Mouse (Mus musculus) limb, embryonic 14.5 days (tissue): ENCODE results near the gene Aloxe3. TPM values are rescaled to one million over a fixed set of nuclear protein-coding genes. Genes with fewer than 3 reads are reported as not detected.

Experiments
- ATAC-seq: fragments of 200-750 bp; cut with Nextera tagmentation; 2 replicates; pipeline ENCODE4 v1.8.0; 2017; ENCODE audit warnings: low read depth, moderate number of reproducible peaks, moderate TSS enrichment; ENCODE audit not compliant: low FRiP score
- DNase-seq: peaks from one replicate; pipeline ENCODE4 v3.0.0-alpha.2; 2015; ENCODE audit warnings: low spot score
- H3K27ac ChIP-seq: fragments of 300-500 bp; sonication (generic); replicated peaks from 2 replicates; pipeline ENCODE4 v1.5.1; 2014; ENCODE audit warnings: low read depth, mild to moderate bottlenecking, low read length, moderate library complexity, mixed read lengths
- H3K27me3 ChIP-seq: fragments of 300-500 bp; sonication (generic); 2 replicates; pipeline ENCODE4 v1.6.1; 2014; ENCODE audit warnings: low read length, mixed read lengths; ENCODE audit not compliant: control insufficient read depth, insufficient read depth
- H3K36me3 ChIP-seq: fragments of 300-500 bp; sonication (generic); 2 replicates; pipeline ENCODE4 v1.6.1; 2014; ENCODE audit warnings: mild to moderate bottlenecking, low read length, moderate library complexity, mixed read lengths; ENCODE audit not compliant: control insufficient read depth, insufficient read depth
- H3K4me1 ChIP-seq: fragments of 300-500 bp; sonication (generic); 2 replicates; pipeline ENCODE4 v1.6.1; 2014; ENCODE audit warnings: antibody characterized with exemption, low read length, mixed read lengths; ENCODE audit not compliant: control insufficient read depth, insufficient read depth
- H3K4me2 ChIP-seq: fragments of 300-500 bp; sonication (generic); replicated peaks from 2 replicates; pipeline ENCODE4 v1.6.1; 2014; ENCODE audit warnings: low read depth, mild to moderate bottlenecking, low read length, moderate library complexity; ENCODE audit not compliant: severe bottlenecking
- H3K4me3 ChIP-seq: fragments of 300-500 bp; sonication (generic); replicated peaks from 2 replicates; pipeline ENCODE4 v1.5.1; 2014; ENCODE audit warnings: low read length
- H3K9ac ChIP-seq: fragments of 300-500 bp; sonication (generic); 2 replicates; pipeline ENCODE4 v1.6.1; 2014; ENCODE audit warnings: mild to moderate bottlenecking, low read depth, low read length, moderate library complexity; ENCODE audit not compliant: severe bottlenecking
- H3K9me3 ChIP-seq: fragments of 300-500 bp; sonication (generic); 2 replicates; pipeline ENCODE4 v1.6.1; 2016; ENCODE audit warnings: low read length; ENCODE audit not compliant: control insufficient read depth
- POLR2A ChIP-seq: fragments of 200-500 bp; IDR thresholded peaks from 2 replicates; pipeline ENCODE4 v1.8.0; 2012; ENCODE audit warnings: inconsistent platforms, mild to moderate bottlenecking, moderate library complexity, borderline replicate concordance; ENCODE audit not compliant: insufficient read depth, insufficient read length; ENCODE audit errors: extremely low read depth
- WGBS: fragments of 180-500 bp; shearing (Covaris S2); extraction: QIAGEN DNeasy Blood & Tissue Kit; methylation state at CpG from one replicate; pipeline ENCODE4 v1.1.7; 2014; 5-methylcytosine and 5-hydroxymethylcytosine counted together
- polyA plus RNA-seq, 2 experiments: library from polyadenylated mRNA; depleted of rRNA in 1 of 2; stranded (reverse) in 1 of 2; unstranded in 1 of 2; fragments of >200 nt; fragmentation: Nextera tagmentation in 1 of 2; extraction: Ambion mirVana in 1 of 2; gene quantifications; 2 replicates each; pipeline versions ENCODE4 v1.2.1 to v1.2.3; 2012 to 2014

Aloxe3 gene
- polyA plus RNA-seq, 2 experiments = 1.6 TPM

GRCm38 (mm10) chr11:69105227-69105626, 20.5 kb upstream of the Aloxe3 start:
- H3K36me3 ChIP-seq = peaks cover 93% of the 10 kb centered on the region
- H3K4me3 ChIP-seq = no peak overlapping the region
- no peak overlapping the region for H3K4me2 ChIP-seq
- WGBS = 84% methylated on average over 6 of the region's 6 CpGs
- H3K27ac ChIP-seq = no peak overlapping the region
- DNase-seq = no peak
- H3K9ac ChIP-seq = no peak overlapping the region
- H3K9me3 ChIP-seq = no peaks in the 10 kb centered on the region
- no peak for ATAC-seq
- no peak for TF ChIP-seq POLR2A
- H3K4me1 ChIP-seq = peaks cover 3% of the 10 kb centered on the region
- no peaks in the 10 kb centered on the region for H3K27me3 ChIP-seq

GRCm38 (mm10) chr11:69105796-69106195, 19.9 kb upstream of the Aloxe3 start:
- Histone ChIP-seq H3K27ac (no peak overlapping the region), H3K4me2 (no peak overlapping the region), H3K4me3 (no peak overlapping the region), H3K36me3 (peaks cover 89% of the 10 kb centered on the region), H3K9me3 (no peaks in the 10 kb centered on the region), H3K27me3 (no peaks in the 10 kb centered on the region), H3K4me1 (no peaks in the 10 kb centered on the region), H3K9ac (no peak overlapping the region)
- 87% methylated on average over 2 of the region's 2 CpGs for WGBS
- no peak for TF ChIP-seq POLR2A
- DNase-seq (no peak), ATAC-seq (no peak)

- no peak overlapping the region for H3K4me3 ChIP-seq
- DNase-seq = no peak
- 91% methylated on average over 11 of the region's 11 CpGs for whole genome bisulfite sequencing
- no peaks in the 10 kb centered on the region for H3K9me3 ChIP-seq
- no peak for TF ChIP-seq POLR2A
- peaks cover 84% of the 10 kb centered on the region for H3K36me3 ChIP-seq
- ATAC-seq = no peak
- H3K27ac ChIP-seq = no peak overlapping the region
- no peak overlapping the region for H3K9ac ChIP-seq
- H3K4me2 ChIP-seq = no peak overlapping the region
- no peaks in the 10 kb centered on the region for H3K4me1 ChIP-seq
- no peaks in the 10 kb centered on the region for H3K27me3 ChIP-seq
Observed at GRCm38 (mm10) chr11:69106299-69106698, 19.4 kb upstream of the Aloxe3 start.

GRCm38 (mm10) chr11:69106842-69107241, 18.9 kb upstream of the Aloxe3 start:
- Histone ChIP-seq H3K4me3 (no peak overlapping the region), H3K27ac (no peak overlapping the region), H3K4me1 (peaks cover 3% of the 10 kb centered on the region; the same call in 1 of the 2 replicates), H3K4me2 (no peak overlapping the region), H3K9ac (no peak overlapping the region), H3K36me3 (peaks cover 78% of the 10 kb centered on the region), H3K9me3 (no peaks in the 10 kb centered on the region), H3K27me3 (no peaks in the 10 kb centered on the region)
- ATAC-seq (no peak), DNase-seq (no peak)
- 83% methylated on average over 11 of the region's 11 CpGs for WGBS
- TF ChIP-seq POLR2A = no peak

GRCm38 (mm10) chr11:69107676-69108075, 18.0 kb upstream of the Aloxe3 start:
- H3K27ac ChIP-seq = no peak overlapping the region
- no peak overlapping the region for H3K4me2 ChIP-seq
- 91% methylated on average over 11 of the region's 11 CpGs for WGBS
- TF ChIP-seq POLR2A = no peak
- H3K27me3 ChIP-seq = no peaks in the 10 kb centered on the region
- no peak overlapping the region for H3K9ac ChIP-seq
- no peak for DNase-seq
- H3K36me3 ChIP-seq = peaks cover 70% of the 10 kb centered on the region
- H3K4me1 ChIP-seq = peaks cover 8% of the 10 kb centered on the region; the same call in 1 of the 2 replicates
- H3K9me3 ChIP-seq = no peaks in the 10 kb centered on the region
- ATAC-seq = no peak
- H3K4me3 ChIP-seq = no peak overlapping the region

- H3K36me3 ChIP-seq = peaks cover 64% of the 10 kb centered on the region
- no peak overlapping the region for H3K9ac ChIP-seq
- 91% methylated on average over 9 of the region's 9 CpGs for WGBS
- TF ChIP-seq POLR2A = no peak
- no peak overlapping the region for H3K4me3 ChIP-seq
- no peaks in the 10 kb centered on the region for H3K27me3 ChIP-seq
- no peak overlapping the region for H3K4me2 ChIP-seq
- peaks cover 8% of the 10 kb centered on the region; the same call in 1 of the 2 replicates for H3K4me1 ChIP-seq
- DNase-seq = no peak
- H3K27ac ChIP-seq = no peak overlapping the region
- no peak for ATAC-seq
- H3K9me3 ChIP-seq = no peaks in the 10 kb centered on the region
Observed at GRCm38 (mm10) chr11:69108223-69108622, 17.5 kb upstream of the Aloxe3 start.
